Mouse (Mus musculus) left cerebral cortex, adult 2 months (tissue): Measurements from ENCODE around the gene Adcy2. TPM values are rescaled to one million over a fixed set of nuclear protein-coding genes. Genes with fewer than 3 reads are reported as not detected.

Source experiments
- DNase-seq, 2 experiments: peaks; one replicate each; pipeline ENCODE4 v3.0.0; 2021 to 2022; ENCODE audit warnings: low spot score in 2 of 2, mixed read lengths in 1 of 2; ENCODE audit errors: extremely low spot score in 1 of 2
- H3K27ac ChIP-seq: fragments of 200-600 bp; 2 replicates; pipeline ENCODE4 v1.8.1; 2022
- H3K4me3 ChIP-seq: fragments of 200-600 bp; 2 replicates; pipeline ENCODE4 v1.8.1; 2022
- CTCF ChIP-seq: fragments of 200-600 bp; IDR thresholded peaks from 2 replicates; pipeline ENCODE4 v1.8.1; 2022; ENCODE audit warnings: antibody characterized with exemption, mild to moderate bottlenecking, moderate library complexity
- intact Hi-C: fragments of 180-260 bp; cut with DNase I; formaldehyde crosslinking; loops from one replicate; pipeline ENCODE4 v1.15.1; 2025
- total RNA-seq, 2 experiments: library from RNA; stranded (reverse); gene quantifications; 2 replicates each; pipeline ENCODE4 v1.2.3; 2021

The Adcy2 gene
- total RNA-seq, 2 experiments from 2014 or later, result 130 to 135 TPM

DNA sequence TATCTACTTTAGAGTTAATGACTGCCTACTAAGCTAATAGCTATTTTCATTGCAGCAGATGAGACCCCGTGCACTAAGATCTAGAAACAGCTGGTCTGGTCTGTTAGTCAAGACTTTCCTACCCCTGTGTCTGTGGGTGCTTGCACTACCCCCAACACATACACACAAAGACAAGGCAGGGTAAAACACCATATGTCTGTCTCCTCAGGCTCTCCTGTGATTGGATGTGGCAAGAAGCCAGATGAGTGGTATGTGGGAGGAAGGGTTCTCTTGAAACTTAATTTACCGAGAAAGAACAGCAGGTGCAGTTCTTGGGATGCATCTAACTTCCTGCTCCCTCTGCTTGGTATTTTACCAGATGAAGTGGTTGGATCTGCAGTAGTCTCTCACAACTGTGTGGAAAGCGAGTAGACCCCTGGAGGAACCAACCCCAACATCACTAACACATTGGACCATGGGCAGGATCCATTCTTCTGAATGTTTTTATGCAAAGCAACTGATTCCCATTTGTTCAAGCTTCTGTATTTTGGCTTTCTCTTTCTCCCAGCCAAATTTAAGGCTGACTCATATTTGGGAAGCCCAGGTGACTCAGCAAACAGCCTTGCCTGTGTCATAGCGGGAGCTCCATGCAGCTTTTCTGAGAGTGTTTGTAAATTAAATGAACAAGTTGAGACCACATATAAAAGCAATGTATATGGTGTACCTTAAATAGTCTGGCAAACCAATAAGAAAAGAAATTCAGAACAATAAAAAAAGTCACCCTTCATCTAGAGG lies 183.4 kb downstream of the Adcy2 start:
- Histone ChIP-seq H3K27ac (peak overlapping the region; percentile 78), H3K4me3 (no peak overlapping the region)
- no peak for TF ChIP-seq CTCF
- DNase-seq, result peak; percentile 66 to 83
- intact Hi-C loops, result loop anchor here (2.0 to 5.0 kb wide), 6 partner anchors 51 to 666 kb away; partner anchors contain the start of gene Adcy2

DNA sequence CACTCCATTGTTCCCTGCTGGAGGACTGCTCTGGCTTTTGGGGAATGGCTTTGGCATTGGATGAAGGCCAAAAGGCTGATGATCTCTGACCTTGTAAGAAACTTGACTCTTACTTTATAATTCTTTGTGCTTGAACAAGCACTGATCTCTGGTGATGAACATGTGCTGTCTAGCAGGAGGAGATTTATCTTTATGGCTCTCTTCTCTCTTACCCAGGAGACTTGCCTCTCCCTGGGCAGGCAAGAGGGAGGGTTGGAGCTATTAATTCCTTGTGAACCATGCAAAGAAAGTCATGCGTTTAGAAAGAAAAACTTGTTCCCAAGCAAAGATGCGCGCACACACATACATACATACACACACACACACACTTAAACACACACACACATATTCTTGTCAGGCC lies 188.2 kb downstream of the Adcy2 start:
- no peak for TF ChIP-seq CTCF
- DNase-seq, result no peak
- intact Hi-C loops, result no loop called here
- Histone ChIP-seq H3K27ac (no peak overlapping the region), H3K4me3 (no peak overlapping the region)

DNA sequence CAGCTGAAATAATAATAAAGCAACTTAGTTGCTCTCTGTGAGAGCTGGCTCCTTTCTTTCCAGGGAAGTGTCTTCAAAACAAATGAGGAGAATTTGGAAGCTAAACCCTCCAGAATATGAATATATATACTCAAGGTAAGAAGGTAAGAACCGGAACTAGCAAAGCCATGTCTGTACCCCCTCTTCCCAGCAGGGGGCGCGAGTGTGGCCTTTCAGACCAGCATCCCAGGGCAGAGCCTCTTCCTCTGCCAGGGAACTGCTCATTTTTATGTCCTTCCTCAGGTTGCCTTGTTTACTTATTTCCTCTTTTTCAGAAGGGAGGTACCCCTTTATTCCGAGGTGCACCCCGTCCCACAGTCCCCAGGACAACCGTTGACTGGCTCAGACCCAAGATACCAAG lies 199.6 kb downstream of the Adcy2 start:
- intact Hi-C loops, result no loop called here
- H3K27ac ChIP-seq, result no peak overlapping the region
- TF ChIP-seq CTCF, result peak; percentile 51
- no peak overlapping the region for H3K4me3 ChIP-seq
- no peak for DNase-seq

DNA sequence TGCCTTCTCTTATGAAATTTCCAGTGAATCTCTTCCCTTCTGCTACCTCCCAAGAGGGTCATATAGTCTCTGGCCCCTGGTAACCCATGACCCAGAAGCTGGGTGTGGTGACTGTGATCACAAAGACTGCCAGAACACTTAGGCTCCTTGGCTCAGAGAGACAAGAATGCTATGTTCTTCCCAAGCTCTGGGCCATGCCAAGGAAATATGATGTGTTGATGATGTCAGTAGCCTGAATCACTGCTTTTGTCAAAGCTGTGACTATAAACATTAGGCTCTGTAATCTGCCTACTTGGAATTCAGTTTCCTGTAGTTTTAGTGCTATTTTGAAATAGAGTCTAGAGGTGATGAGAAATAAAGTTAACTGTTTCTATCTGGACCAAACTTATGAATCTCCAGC lies 206.1 kb downstream of the Adcy2 start:
- DNase-seq, result no peak
- H3K4me3 ChIP-seq, result no peak overlapping the region
- intact Hi-C loops, result loop anchor here (5.0 kb wide), 1 partner anchor 204 kb away; the partner anchor contains the start of gene Adcy2
- TF ChIP-seq CTCF, result no peak
- no peak overlapping the region for H3K27ac ChIP-seq

GRCm38 (mm10) chr13:68787286-68788061 lies 211.9 kb downstream of the Adcy2 start:
- Histone ChIP-seq H3K4me3 (no peak overlapping the region), H3K27ac (no peak overlapping the region)
- no peak for TF ChIP-seq CTCF
- intact Hi-C loops, result no loop called here
- no peak for DNase-seq

DNA sequence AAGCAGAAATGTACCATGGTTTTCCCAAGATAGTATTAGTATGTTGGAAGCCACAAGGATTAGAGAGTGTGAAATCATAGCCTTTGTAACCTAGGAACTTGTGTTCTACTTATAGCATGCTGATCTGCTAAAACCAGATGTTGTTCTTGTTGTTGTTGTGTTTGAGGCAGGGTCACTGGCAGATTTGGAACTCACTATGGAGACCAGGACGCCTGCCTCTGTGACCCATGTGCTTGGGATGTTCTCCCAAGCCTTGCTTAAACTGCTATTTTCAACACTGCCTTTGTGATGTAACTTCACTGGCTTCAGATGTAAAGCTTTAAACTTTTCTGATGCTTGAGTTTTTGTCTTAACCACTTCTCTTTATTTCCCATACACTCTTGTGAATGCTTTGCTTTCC lies 216.2 kb downstream of the Adcy2 start:
- no peak overlapping the region for H3K4me3 ChIP-seq
- no peak for TF ChIP-seq CTCF
- intact Hi-C loops, result no loop called here
- H3K27ac ChIP-seq, result no peak overlapping the region
- no peak for DNase-seq

- no peak overlapping the region for H3K27ac ChIP-seq
- no peak overlapping the region for H3K4me3 ChIP-seq
- DNase-seq, result no peak
- intact Hi-C loops, result no loop called here
- TF ChIP-seq CTCF, result no peak
These were observed 221.2 kb downstream of the Adcy2 start for GRCm38 (mm10) chr13:68778011-68778672.

DNA sequence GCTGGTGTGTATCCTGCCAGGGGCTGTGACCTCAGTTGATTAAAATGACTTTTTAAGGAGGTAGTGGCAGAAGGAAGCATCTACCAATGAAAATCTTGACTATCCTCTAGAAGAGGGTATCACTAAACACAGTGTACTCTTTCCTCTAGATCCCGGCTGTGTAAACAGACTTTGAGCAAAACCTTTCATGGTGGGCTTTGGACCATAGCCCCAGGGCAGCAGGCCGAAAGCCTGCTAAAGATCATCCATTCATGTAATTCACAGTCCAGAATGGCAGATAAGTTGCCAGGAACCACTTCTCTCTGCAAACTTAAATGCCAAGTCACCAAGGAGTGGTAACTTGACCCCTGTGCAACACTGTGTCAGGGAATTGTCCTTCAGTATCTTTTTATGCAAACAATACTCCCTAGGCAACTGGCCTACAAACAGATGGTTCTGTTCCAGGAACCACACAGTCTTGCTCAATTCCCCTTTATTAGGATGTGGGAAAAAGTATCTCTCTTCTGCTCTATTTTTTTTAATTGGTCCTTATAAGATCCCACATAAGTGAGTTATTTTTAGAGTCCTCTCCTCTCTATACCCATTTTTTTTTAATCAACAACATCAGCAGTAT lies 225.6 kb downstream of the Adcy2 start:
- no peak for TF ChIP-seq CTCF
- no peak overlapping the region for H3K4me3 ChIP-seq
- intact Hi-C loops, result no loop called here
- no peak overlapping the region for H3K27ac ChIP-seq
- no peak for DNase-seq

GRCm38 (mm10) chr13:68768588-68768987 lies 230.8 kb downstream of the Adcy2 start:
- no peak overlapping the region for H3K27ac ChIP-seq
- intact Hi-C loops, result no loop called here
- H3K4me3 ChIP-seq, result no peak overlapping the region
- DNase-seq, result no peak
- TF ChIP-seq CTCF, result no peak

GRCm38 (mm10) chr13:68765896-68766578 lies 233.3 kb downstream of the Adcy2 start:
- DNase-seq, result no peak
- H3K27ac ChIP-seq, result no peak overlapping the region
- TF ChIP-seq CTCF, result no peak
- no peak overlapping the region for H3K4me3 ChIP-seq
- intact Hi-C loops, result no loop called here

GRCm38 (mm10) chr13:68764614-68765013 lies 234.7 kb downstream of the Adcy2 start:
- no peak overlapping the region for H3K4me3 ChIP-seq
- intact Hi-C loops, result no loop called here
- no peak for DNase-seq
- TF ChIP-seq CTCF, result no peak
- no peak overlapping the region for H3K27ac ChIP-seq
